Mouse (Mus musculus) olfactory bulb, adult 2 months (tissue): ENCODE data around the gene Sv2c.

Source experiments
- CTCF ChIP-seq: fragments of 200-500 bp; IDR thresholded peaks from 2 replicates; pipeline ENCODE4 v1.5.1; 2012; ENCODE audit warnings: low read depth, mild to moderate bottlenecking, low read length, moderate library complexity; ENCODE audit not compliant: insufficient read depth
- POLR2A ChIP-seq: fragments of 200-500 bp; IDR thresholded peaks from 2 replicates; pipeline ENCODE4 v1.6.1; 2012; ENCODE audit warnings: mild to moderate bottlenecking, low read depth, low read length, moderate library complexity; ENCODE audit not compliant: insufficient read depth

GRCm38 (mm10) chr13:95909244-95909643 is 223.1 kb downstream of the Sv2c start:
- no peak for TF ChIP-seq CTCF
- no peak for TF ChIP-seq POLR2A
